Mouse (Mus musculus) embryonic fibroblast, embryonic 13.5 days (primary cell): Measurements from ENCODE around the gene Sh3bp1.

Experiments used
- CTCF ChIP-seq: IDR thresholded peaks from 2 replicates; pipeline ENCODE4 v1.5.1; 2011; ENCODE audit warnings: mild to moderate bottlenecking, control low read depth, low read length, moderate library complexity, borderline replicate concordance; ENCODE audit not compliant: insufficient read depth
- POLR2A ChIP-seq: IDR thresholded peaks from 2 replicates; pipeline ENCODE4 v1.6.1; 2011; ENCODE audit warnings: low read depth, mild to moderate bottlenecking, control low read depth, low read length, moderate library complexity

DNA sequence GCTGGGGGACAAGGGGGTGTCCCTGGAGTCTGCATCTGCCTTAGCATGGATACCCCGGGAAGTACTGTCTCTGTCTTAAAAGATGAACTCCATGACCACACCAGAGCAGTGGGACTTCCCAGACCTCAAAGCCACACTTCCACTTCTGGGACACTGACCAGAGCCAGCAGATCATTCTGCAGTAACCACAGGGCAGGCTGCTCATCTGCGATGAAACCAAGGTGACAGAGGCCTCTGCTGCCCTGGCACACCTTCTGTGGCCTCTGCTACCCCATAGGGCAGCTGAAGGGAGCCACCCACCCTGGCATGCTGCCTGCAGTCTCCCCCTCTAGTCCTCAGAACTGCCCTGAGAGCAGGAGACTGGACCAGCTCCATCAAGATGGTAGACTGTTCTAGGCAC, 3.8 kb upstream of the Sh3bp1 start:
- TF ChIP-seq POLR2A (no peak), CTCF (no peak)
